Mouse (Mus musculus): Measurements from ENCODE around the gene Rufy2. TPM values are rescaled to one million over a fixed set of nuclear protein-coding genes. Genes with fewer than 3 reads are reported as not detected.

Rufy2 gene
- 12.1 and 17.4 TPM in 2 replicates for total RNA-seq (2021)
- long read RNA-seq, full-length matches to known transcripts = 4 of 9 reads
- long read RNA-seq, partial matches to known transcripts = 3 of 9 reads
- long read RNA-seq, other reads (novel, unspliced or antisense) = 2 of 9 reads

GRCm38 (mm10) chr10:62980039-62980954, at the start of gene Rufy2:
TSS of gene Rufy2 (plus strand) at chr10:62980223.
- DNase-seq = peak; percentile 86

GRCm38 (mm10) chr10:62932381-62932780, 47.6 kb upstream of the Rufy2 start:
- no peak for DNase-seq

GRCm38 (mm10) chr10:62944975-62945580, 34.9 kb upstream of the Rufy2 start:
- no peak for DNase-seq

- peak; percentile 77 for DNase-seq
These were observed 33.1 kb upstream of the Rufy2 start, which contains the start of gene Dna2 for GRCm38 (mm10) chr10:62946738-62947471. TSS of gene Dna2 (plus strand) at chr10:62947026.

- no peak for DNase-seq
These were observed 31.5 kb upstream of the Rufy2 start for GRCm38 (mm10) chr10:62948551-62948950.

GRCm38 (mm10) chr10:62963956-62964355, 16.1 kb upstream of the Rufy2 start:
- DNase-seq = no peak

GRCm38 (mm10) chr10:62965796-62966195, 14.2 kb upstream of the Rufy2 start:
- DNase-seq = no peak

- no peak for DNase-seq
These were observed 13.7 kb upstream of the Rufy2 start for GRCm38 (mm10) chr10:62966291-62966690.

GRCm38 (mm10) chr10:62971821-62972220, 8.2 kb upstream of the Rufy2 start:
- DNase-seq = no peak

- no peak for DNase-seq
These were observed 370 bp upstream of the Rufy2 start for GRCm38 (mm10) chr10:62979667-62980038.

- no peak for DNase-seq
These were observed 4.0 kb downstream of the Rufy2 start for GRCm38 (mm10) chr10:62984072-62984471.

- no peak for DNase-seq
These were observed 4.5 kb downstream of the Rufy2 start for GRCm38 (mm10) chr10:62984495-62984894.

- no peak for DNase-seq
These were observed 7.3 kb downstream of the Rufy2 start for GRCm38 (mm10) chr10:62987341-62987740.

GRCm38 (mm10) chr10:62990636-62991035, 10.6 kb downstream of the Rufy2 start:
- DNase-seq = no peak

GRCm38 (mm10) chr10:62993991-62994390, 14.0 kb downstream of the Rufy2 start:
- no peak for DNase-seq

GRCm38 (mm10) chr10:63000584-63000983, 20.6 kb downstream of the Rufy2 start:
- DNase-seq = no peak

- DNase-seq = no peak
These were observed 23.2 kb downstream of the Rufy2 start for GRCm38 (mm10) chr10:63003252-63003651.

- DNase-seq = no peak
These were observed 24.5 kb downstream of the Rufy2 start for GRCm38 (mm10) chr10:63004556-63004955.

- no peak for DNase-seq
These were observed 28.2 kb downstream of the Rufy2 start for GRCm38 (mm10) chr10:63008193-63008592.

GRCm38 (mm10) chr10:63010268-63010667, 30.2 kb downstream of the Rufy2 start:
- no peak for DNase-seq

- no peak for DNase-seq
These were observed 31.5 kb downstream of the Rufy2 start for GRCm38 (mm10) chr10:63011556-63011955.

- DNase-seq = no peak
These were observed 33.5 kb downstream of the Rufy2 start for GRCm38 (mm10) chr10:63013476-63013875.

GRCm38 (mm10) chr10:63014168-63014567, 34.1 kb downstream of the Rufy2 start:
- no peak for DNase-seq

Measured in adrenal gland, postnatal 25 days (tissue).